Mouse (Mus musculus): ENCODE measurements around the gene Btrc. TPM values are rescaled to one million over a fixed set of nuclear protein-coding genes. Genes with fewer than 3 reads are reported as not detected.
"Not testable (repeated sequence)": the region's sequence is repeated elsewhere in the genome, so short reads cannot be mapped to it uniquely, and the experiment has no call there.

Btrc gene
- 10 to 100 TPM; 21.8 to 23.3 (median 22.2) TPM for total RNA-seq (2022)

DNA sequence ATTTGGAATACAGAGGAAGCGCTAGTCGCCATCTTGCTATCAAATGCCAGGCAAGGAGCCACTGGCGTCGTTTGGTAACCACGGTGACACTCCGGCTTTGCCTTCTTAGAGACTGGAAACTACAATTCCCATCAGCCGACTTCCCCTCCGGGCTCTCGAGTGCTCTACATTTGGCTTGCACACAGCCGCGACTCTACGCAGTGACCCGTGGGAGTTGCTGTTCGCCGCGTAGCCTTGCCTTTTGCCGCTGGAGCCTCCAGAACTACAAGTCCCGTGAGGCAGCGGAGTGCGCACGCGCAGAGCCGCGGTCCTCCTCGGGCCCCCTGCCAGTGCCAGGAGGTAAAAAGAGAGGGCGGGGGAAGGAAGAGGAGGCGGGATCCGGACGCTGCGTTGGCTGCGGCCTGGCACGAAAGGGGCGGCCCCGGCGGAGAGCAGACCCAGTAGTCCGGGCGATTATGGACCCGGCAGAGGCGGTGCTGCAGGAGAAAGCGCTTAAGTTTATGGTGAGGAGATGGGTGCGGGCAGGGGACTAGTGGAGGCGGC, at the start of gene Btrc:
Gene Btrc (plus strand): TSS at position 351 of the 543 bp plus-strand sequence.
- DNase-seq (ENCODE audit: low spot score) = peak; percentile 100

GRCm38 (mm10) chr19:45317473-45317882, 46.1 kb upstream of the Btrc start:
- DNase-seq (ENCODE audit: low spot score) = no peak

GRCm38 (mm10) chr19:45321062-45321461, 42.5 kb upstream of the Btrc start:
- no peak for DNase-seq (ENCODE audit: low spot score)

DNA sequence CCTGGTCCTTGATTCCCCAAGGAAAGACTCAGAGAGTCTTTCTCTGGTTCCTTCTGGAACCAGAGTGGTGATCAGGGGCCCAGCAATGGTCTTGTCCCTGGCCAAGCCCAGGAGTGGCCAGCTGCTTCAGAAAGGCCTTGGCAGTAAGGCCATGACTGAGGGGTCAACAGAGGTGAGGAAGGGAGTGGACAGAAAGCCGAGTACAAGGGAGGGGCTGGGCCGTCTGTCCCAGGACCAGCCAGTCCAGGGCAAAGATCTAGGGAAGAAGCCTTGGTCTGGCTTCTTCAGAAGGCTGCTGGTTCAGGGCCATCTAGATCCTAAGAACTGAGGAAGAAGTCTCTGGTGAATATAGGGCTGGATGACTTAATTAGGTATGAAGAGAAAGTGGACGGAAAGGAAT, 34.5 kb upstream of the Btrc start:
- peak; percentile 19 for DNase-seq (ENCODE audit: low spot score)

GRCm38 (mm10) chr19:45329748-45330298, 33.7 kb upstream of the Btrc start:
- DNase-seq (ENCODE audit: low spot score) = no peak

- no peak for DNase-seq (ENCODE audit: low spot score)
Measured at GRCm38 (mm10) chr19:45336718-45337117, 26.8 kb upstream of the Btrc start.

- DNase-seq (ENCODE audit: low spot score) = no peak
Measured at GRCm38 (mm10) chr19:45338182-45338581, 25.4 kb upstream of the Btrc start.

GRCm38 (mm10) chr19:45343941-45344340, 19.6 kb upstream of the Btrc start:
- no peak for DNase-seq (ENCODE audit: low spot score)

DNA sequence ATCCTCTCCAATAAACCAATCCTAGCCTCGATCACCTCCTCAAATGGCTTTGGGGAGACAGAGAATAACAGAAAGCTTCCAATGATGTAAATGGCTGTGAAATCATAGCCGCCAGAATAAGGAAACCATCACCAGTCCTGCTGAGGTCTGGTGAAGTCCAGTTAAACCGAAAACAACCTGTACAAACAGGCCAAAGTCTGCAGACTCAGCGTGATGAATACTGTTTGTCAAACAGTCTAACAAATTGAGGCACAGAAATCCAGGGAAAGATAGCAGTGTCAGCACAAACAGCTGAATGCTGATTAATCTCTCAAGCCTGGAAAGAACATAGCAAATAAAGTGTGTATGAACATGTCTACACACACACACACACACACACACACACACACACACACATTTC, 15.3 kb upstream of the Btrc start:
- no peak for DNase-seq (ENCODE audit: low spot score)

GRCm38 (mm10) chr19:45350456-45350855, 13.1 kb upstream of the Btrc start:
- DNase-seq (ENCODE audit: low spot score) = no peak

- not testable (repeated sequence) for DNase-seq (ENCODE audit: low spot score)
Measured at GRCm38 (mm10) chr19:45352706-45353105, 10.8 kb upstream of the Btrc start.

- no peak for DNase-seq (ENCODE audit: low spot score)
Measured at GRCm38 (mm10) chr19:45355678-45356077, 7.9 kb upstream of the Btrc start.

GRCm38 (mm10) chr19:45356868-45357267, 6.7 kb upstream of the Btrc start:
- not testable (repeated sequence) for DNase-seq (ENCODE audit: low spot score)

DNA sequence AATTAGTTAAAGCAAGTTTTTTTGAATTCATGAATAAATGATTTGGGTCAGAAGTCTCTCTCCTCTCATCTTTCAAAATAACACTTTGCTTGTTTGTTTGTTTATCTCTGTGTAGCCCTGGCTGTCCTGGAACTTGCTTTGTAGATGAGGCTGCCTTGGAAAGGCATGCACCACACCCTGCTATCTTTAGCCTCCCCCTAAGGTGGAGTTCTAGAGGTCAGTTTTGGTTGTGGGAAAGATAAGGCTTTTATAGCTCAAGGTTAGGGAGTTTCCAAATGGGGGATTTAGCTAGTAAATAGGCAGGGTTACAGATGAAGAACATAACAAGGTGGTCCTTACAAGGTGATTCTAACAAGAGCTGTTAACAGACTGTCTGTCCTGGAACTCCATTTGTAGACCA, 3.0 kb upstream of the Btrc start:
- DNase-seq (ENCODE audit: low spot score) = no peak

GRCm38 (mm10) chr19:45363933-45364391, 428 bp downstream of the Btrc start:
- DNase-seq (ENCODE audit: low spot score) = no peak

DNA sequence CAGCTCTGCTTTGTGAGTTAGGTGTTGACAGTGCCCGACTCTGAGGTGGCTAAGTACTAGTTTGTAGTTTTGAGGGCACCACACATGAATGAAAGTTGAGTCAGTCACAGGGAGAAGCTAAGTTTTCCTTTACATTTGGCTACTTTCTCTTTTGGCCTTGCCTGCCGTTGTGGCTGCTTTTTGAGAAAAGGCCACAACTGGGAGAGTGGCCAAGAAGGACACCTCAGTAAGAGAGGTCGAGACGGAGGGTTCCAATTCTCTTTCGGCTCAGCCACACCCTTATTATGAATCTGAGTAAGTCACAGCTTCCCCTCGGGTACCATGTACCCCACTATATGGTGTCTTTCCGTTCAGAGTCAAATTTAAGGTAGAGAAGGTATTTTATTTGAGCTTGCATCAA, 3.1 kb downstream of the Btrc start:
- DNase-seq (ENCODE audit: low spot score) = no peak

- DNase-seq (ENCODE audit: low spot score) = not testable (repeated sequence)
Measured at GRCm38 (mm10) chr19:45384815-45385214, 21.3 kb downstream of the Btrc start.

DNA sequence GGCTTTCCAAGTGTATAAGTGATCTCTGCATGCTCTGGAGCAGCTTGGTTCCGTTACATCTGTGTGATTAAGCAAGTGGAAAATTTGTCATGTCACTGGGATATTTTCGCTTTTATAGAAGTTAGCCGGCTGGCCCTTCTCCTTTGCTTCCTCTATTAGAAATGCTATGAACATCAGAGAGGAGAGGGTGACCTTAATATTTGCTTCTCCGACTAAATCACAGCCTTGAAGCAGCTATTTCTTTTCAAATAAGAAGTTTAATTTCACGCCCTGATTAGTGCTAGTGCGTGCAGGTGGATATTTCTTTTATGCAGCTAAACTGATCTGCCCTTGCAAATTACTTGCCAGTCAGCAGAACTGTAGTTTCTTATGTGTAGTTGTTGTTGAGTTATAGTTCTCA, 25.0 kb downstream of the Btrc start:
- DNase-seq (ENCODE audit: low spot score) = no peak

DNA sequence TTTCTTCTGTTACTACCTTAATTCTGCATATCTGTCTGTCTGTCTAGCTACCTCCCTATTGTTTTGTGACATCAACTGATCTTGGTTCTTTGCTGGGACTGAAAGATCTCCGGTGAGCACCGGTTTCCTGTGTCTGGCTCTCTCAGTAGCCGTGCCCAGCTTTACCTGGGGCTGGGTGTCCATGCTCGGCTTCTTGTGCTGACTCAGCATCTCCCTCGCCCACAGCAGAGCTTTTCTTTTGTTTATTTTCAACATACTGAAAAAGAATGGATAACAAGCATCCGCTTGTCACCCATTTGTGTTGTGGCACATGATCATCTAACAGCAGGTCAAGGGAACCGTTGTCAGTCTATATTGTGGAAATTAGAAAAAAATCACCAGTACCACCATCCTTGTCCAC, 30.5 kb downstream of the Btrc start:
- DNase-seq (ENCODE audit: low spot score) = no peak

DNA sequence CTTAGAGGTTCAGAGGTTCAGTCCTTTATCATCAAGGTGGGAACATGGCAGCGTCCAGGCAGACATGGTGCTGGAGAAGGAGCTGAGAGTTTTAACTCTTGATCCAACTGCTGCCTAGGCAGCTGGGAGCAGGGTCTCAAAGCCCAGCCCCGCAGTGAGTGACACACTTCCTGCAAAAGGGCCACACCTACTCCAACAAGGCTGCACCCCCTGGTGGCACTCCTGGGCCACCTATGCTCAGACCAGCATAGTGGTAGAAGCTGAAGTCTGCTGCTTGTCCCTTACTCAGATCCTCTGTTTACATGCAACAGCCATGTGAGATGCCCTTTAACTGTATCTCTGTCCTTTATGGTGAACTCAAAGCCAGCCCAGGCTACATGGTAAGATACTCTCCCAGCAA, 47.5 kb downstream of the Btrc start:
- no peak for DNase-seq (ENCODE audit: low spot score)

GRCm38 (mm10) chr19:45412694-45413093, 49.2 kb downstream of the Btrc start:
- no peak for DNase-seq (ENCODE audit: low spot score)

GRCm38 (mm10) chr19:45413966-45414365, 50.4 kb downstream of the Btrc start:
- DNase-seq (ENCODE audit: low spot score) = peak; percentile 22

GRCm38 (mm10) chr19:45417601-45418000, 54.1 kb downstream of the Btrc start:
- no peak for DNase-seq (ENCODE audit: low spot score)

DNA sequence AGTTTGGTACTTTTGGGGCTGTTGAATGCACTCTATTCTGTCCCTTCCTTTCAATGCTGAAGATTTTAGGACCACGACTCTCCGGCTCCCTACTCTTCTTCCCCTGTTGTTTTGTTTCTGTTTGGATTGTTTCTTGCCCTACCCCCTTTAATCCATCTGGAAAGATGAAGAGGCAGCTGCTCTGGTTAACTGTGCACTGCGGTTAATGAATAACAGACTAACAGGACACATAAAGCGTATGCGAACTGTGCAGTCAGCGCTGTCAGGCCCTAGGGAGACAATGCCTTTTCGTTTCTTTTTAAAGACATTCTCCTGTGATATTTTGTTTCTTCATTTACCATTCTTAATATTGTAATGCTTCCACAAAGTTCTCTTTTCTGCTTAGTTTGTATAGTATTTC, 58.7 kb downstream of the Btrc start:
- DNase-seq (ENCODE audit: low spot score) = no peak
